Mouse (Mus musculus) forebrain, embryonic 10.5 days (tissue): ENCODE results near the gene Nsun6. TPM values are rescaled to one million over a fixed set of nuclear protein-coding genes. Genes with fewer than 3 reads are reported as not detected.

Experiments
- DNase-seq: peaks from one replicate; pipeline ENCODE4 v3.0.0-alpha.2; 2017; ENCODE audit warnings: low spot score; ENCODE audit errors: extremely low spot score
- H3K27ac ChIP-seq: fragments of 300-500 bp; sonication (generic); 2 replicates; pipeline ENCODE4 v1.5.1; 2016; ENCODE audit warnings: mild to moderate bottlenecking
- H3K27me3 ChIP-seq: fragments of 300-500 bp; sonication (generic); 2 replicates; pipeline ENCODE4 v1.6.1; 2016; ENCODE audit warnings: mild to moderate bottlenecking; ENCODE audit not compliant: poor library complexity, severe bottlenecking
- H3K36me3 ChIP-seq: fragments of 300-500 bp; sonication (generic); replicated peaks from 2 replicates; pipeline ENCODE4 v1.6.1; 2016; ENCODE audit warnings: mild to moderate bottlenecking, moderate library complexity
- H3K4me1 ChIP-seq: fragments of 300-500 bp; sonication (generic); 2 replicates; pipeline ENCODE4 v1.6.1; 2016
- H3K4me3 ChIP-seq: fragments of 300-500 bp; sonication (generic); 2 replicates; pipeline ENCODE4 v1.5.1; 2016; ENCODE audit warnings: mild to moderate bottlenecking, moderate library complexity
- H3K9me3 ChIP-seq: fragments of 300-500 bp; sonication (generic); 2 replicates; pipeline ENCODE4 v1.6.1; 2016; ENCODE audit warnings: mild to moderate bottlenecking, moderate library complexity
- WGBS: fragments of 180-500 bp; shearing (Covaris S2); methylation state at CpG from one replicate; pipeline ENCODE4 v1.1.7; 2016; 5-methylcytosine and 5-hydroxymethylcytosine counted together
- polyA plus RNA-seq: library from polyadenylated mRNA; unstranded; fragments of >200 nt; fragmentation: Nextera tagmentation; extraction: Ambion mirVana; gene quantifications from 2 replicates; pipeline ENCODE4 v1.2.1, GENCODE M21; 2016

The Nsun6 gene
- polyA plus RNA-seq, 1 experiment from 2014 or later: 12.1 TPM

DNA sequence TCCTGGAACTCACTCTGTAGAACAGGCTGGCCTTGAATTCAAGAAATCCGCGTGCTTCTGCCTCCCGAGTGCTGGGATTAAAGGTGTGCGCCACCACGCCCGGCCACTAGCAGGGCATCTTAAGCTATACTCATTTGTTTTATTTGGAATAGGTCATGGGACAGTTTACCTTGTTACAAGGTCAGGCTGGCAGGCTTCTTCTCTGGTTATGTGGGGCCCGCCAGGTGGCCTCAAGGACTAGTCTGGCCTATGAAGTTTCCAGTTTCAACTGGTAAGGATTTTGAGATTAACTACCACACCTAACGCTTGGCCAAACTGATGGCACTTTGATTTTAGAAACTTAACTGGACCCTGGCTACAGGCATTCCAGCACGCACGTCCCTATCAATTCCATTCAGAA is 373 bp downstream of the Nsun6 start:
- H3K4me3 ChIP-seq: peak overlapping the region; percentile 84
- H3K27ac ChIP-seq: peak overlapping the region; percentile 99
- DNase-seq: no peak
- WGBS: 20% methylated on average over 10 of the region's 10 CpGs
- no peaks in the 10 kb centered on the region for H3K9me3 ChIP-seq
- no peaks in the 10 kb centered on the region for H3K27me3 ChIP-seq
- peaks cover 14% of the 10 kb centered on the region for H3K36me3 ChIP-seq
- peaks cover 23% of the 10 kb centered on the region for H3K4me1 ChIP-seq

- H3K9me3 ChIP-seq: no peaks in the 10 kb centered on the region
- H3K27ac ChIP-seq: peak within 1 kb of the TSS; percentile 79
- peak within 1 kb of the TSS; percentile 63 for H3K4me3 ChIP-seq
- H3K4me1 ChIP-seq: peaks cover 16% of the 10 kb centered on the region
- peak; percentile 87 for DNase-seq
- 9% methylated on average over 20 of the region's 20 CpGs for WGBS
- peaks cover 20% of the 10 kb centered on the region for H3K36me3 ChIP-seq
- H3K27me3 ChIP-seq: no peaks in the 10 kb centered on the region
These were observed 5.6 kb downstream of the Nsun6 start, which contains the start of gene Arl5b for GRCm38 (mm10) chr2:15049117-15049873. Gene Arl5b, plus strand, starts transcription at chr2:15049395.

DNA sequence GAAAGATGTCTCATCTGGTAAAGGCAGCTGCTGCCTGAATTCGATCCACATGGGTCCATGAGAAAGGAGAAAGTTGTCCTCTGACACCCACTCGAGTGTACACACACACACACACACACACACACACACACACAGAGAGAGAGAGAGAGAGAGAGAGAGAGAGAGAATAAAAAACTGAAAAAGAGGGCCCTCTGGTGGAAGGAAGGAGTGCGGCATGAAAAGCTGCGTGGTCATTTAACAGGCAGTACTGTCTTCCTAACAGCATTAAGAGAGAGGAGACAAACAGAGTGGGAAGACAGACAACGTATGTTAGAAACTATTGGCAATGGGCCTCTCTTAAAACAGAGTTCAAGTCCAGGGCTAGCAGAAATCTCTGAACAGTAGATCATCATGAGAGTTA is 14.5 kb downstream of the Nsun6 start:
- H3K36me3 ChIP-seq: peaks cover 40% of the 10 kb centered on the region
- DNase-seq: no peak
- no peak overlapping the region for H3K27ac ChIP-seq
- H3K27me3 ChIP-seq: no peaks in the 10 kb centered on the region
- no peaks in the 10 kb centered on the region for H3K9me3 ChIP-seq
- H3K4me1 ChIP-seq: no peaks in the 10 kb centered on the region
- H3K4me3 ChIP-seq: no peak overlapping the region
- 66% methylated on average over 5 of the region's 5 CpGs for WGBS

DNA sequence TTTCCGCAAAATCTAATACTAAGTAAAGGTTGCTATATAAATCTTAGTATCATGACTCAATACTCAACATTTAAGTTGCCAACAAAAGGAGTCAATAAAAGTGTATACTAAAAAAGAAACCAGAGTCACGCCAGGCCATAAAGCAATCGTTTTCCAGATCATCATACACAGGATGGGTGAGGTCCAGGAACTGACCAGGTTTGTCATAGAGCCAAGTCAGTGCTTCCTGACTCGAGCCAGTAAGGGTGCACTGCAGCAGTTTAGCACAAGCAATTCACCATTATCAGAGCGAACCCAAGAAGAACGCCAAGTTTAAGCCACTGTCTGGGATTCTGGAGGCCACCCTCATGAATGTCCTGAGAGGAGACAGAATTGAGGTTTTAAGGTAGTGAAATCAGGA is 16.2 kb downstream of the Nsun6 start:
- peaks cover 35% of the 10 kb centered on the region for H3K36me3 ChIP-seq

DNA sequence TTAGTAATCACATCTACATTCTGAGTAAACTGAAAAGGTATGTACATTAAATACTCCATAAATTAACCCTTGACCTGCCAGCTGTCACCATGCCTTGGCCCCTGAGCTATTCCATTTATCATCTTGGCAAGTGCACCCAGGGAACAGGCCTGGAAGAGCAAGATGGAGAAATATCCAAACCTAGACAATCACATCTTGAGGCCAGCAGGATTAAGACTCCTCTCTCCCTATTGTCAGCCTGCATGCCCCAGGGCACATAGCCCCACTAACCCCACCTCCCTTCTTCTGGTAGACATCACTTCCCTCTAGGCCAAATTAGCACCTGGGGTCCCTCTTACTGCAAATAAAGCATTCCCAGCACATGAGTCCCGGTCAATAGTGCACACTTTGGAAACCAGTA is 27.1 kb downstream of the Nsun6 start:
- Histone ChIP-seq H3K27me3 (no peaks in the 10 kb centered on the region), H3K9me3 (no peaks in the 10 kb centered on the region), H3K4me3 (no peak overlapping the region), H3K27ac (no peak overlapping the region), H3K4me1 (no peaks in the 10 kb centered on the region), H3K36me3 (peaks cover 23% of the 10 kb centered on the region)
- WGBS: 87% methylated on average over 1 of the region's 1 CpGs
- DNase-seq: no peak

More for the DNA sequence above, 16.2 kb downstream of the Nsun6 start:
- Histone ChIP-seq H3K4me1 (no peaks in the 10 kb centered on the region), H3K4me3 (no peak overlapping the region), H3K27ac (no peak overlapping the region), H3K9me3 (no peaks in the 10 kb centered on the region), H3K27me3 (no peaks in the 10 kb centered on the region)
- 96% methylated on average over 6 of the region's 6 CpGs for WGBS
- DNase-seq: no peak

- no peak overlapping the region for H3K27ac ChIP-seq
- H3K4me3 ChIP-seq: no peak overlapping the region
- 94% methylated on average over 3 of the region's 3 CpGs for WGBS
- peaks cover 19% of the 10 kb centered on the region for H3K36me3 ChIP-seq
- no peak for DNase-seq
- no peaks in the 10 kb centered on the region for H3K9me3 ChIP-seq
- H3K4me1 ChIP-seq: no peaks in the 10 kb centered on the region
- no peaks in the 10 kb centered on the region for H3K27me3 ChIP-seq
These were observed 28.1 kb downstream of the Nsun6 start for GRCm38 (mm10) chr2:15026817-15027216.

- DNase-seq: no peak
- H3K36me3 ChIP-seq: peaks cover 34% of the 10 kb centered on the region
- H3K27me3 ChIP-seq: no peaks in the 10 kb centered on the region
- WGBS: 95% methylated on average over 1 of the region's 1 CpGs
- peaks cover 6% of the 10 kb centered on the region; the same call in 1 of the 2 replicates for H3K9me3 ChIP-seq
- no peaks in the 10 kb centered on the region for H3K4me1 ChIP-seq
- H3K4me3 ChIP-seq: no peak overlapping the region
- no peak overlapping the region for H3K27ac ChIP-seq
These were observed 46.8 kb downstream of the Nsun6 start for GRCm38 (mm10) chr2:15008072-15008471.

GRCm38 (mm10) chr2:15007531-15007930 is 47.3 kb downstream of the Nsun6 start:
- WGBS: 90% methylated on average over 3 of the region's 3 CpGs
- no peaks in the 10 kb centered on the region for H3K4me1 ChIP-seq
- H3K27me3 ChIP-seq: no peaks in the 10 kb centered on the region
- no peak overlapping the region for H3K27ac ChIP-seq
- H3K4me3 ChIP-seq: no peak overlapping the region
- peaks cover 34% of the 10 kb centered on the region for H3K36me3 ChIP-seq
- H3K9me3 ChIP-seq: peaks cover 6% of the 10 kb centered on the region; the same call in 1 of the 2 replicates
- no peak for DNase-seq

- H3K36me3 ChIP-seq: peaks cover 20% of the 10 kb centered on the region
- no peak for DNase-seq
- H3K27me3 ChIP-seq: no peaks in the 10 kb centered on the region
- no peak overlapping the region for H3K27ac ChIP-seq
- H3K9me3 ChIP-seq: no peaks in the 10 kb centered on the region
- WGBS: 90% methylated on average over 5 of the region's 5 CpGs
- no peaks in the 10 kb centered on the region for H3K4me1 ChIP-seq
- no peak overlapping the region for H3K4me3 ChIP-seq
These were observed 57.0 kb downstream of the Nsun6 start for GRCm38 (mm10) chr2:14997836-14998235.

- Histone ChIP-seq H3K27me3 (no peaks in the 10 kb centered on the region), H3K4me1 (no peaks in the 10 kb centered on the region), H3K36me3 (peaks cover 25% of the 10 kb centered on the region), H3K27ac (no peak overlapping the region), H3K4me3 (no peak overlapping the region), H3K9me3 (no peaks in the 10 kb centered on the region)
- 88% methylated on average over 4 of the region's 4 CpGs for WGBS
- DNase-seq: no peak
These were observed 58.8 kb downstream of the Nsun6 start for GRCm38 (mm10) chr2:14996036-14996435.

DNA sequence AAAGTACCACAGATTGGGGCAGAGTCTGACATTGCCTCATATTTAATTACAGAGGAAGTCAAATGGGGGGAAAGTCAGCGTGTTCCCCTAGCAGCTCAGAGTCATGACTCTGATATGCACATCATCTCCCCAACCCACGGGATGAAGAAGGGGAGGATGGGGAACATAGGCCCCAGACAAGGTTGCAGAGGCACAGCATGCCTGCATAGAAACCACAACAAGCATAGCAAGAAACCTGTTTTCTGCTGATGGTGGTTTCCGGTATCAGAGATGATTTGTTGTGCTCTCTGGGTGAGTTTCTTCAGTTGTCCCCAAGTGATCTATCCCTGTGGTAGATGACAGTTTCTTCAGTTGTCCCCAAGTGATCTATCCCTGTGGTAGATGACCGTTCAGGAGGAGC is 62.3 kb downstream of the Nsun6 start:
- 94% methylated on average over 4 of the region's 4 CpGs for WGBS
- H3K9me3 ChIP-seq: no peaks in the 10 kb centered on the region
- H3K27ac ChIP-seq: no peak overlapping the region
- no peak overlapping the region for H3K4me3 ChIP-seq
- DNase-seq: no peak
- no peaks in the 10 kb centered on the region for H3K27me3 ChIP-seq
- H3K36me3 ChIP-seq: peaks cover 19% of the 10 kb centered on the region
- H3K4me1 ChIP-seq: no peaks in the 10 kb centered on the region

- H3K36me3 ChIP-seq: peaks cover 18% of the 10 kb centered on the region
- no peak overlapping the region for H3K27ac ChIP-seq
- 89% methylated on average over 4 of the region's 4 CpGs for WGBS
- no peaks in the 10 kb centered on the region for H3K9me3 ChIP-seq
- H3K4me3 ChIP-seq: no peak overlapping the region
- H3K27me3 ChIP-seq: no peaks in the 10 kb centered on the region
- H3K4me1 ChIP-seq: no peaks in the 10 kb centered on the region
- DNase-seq: no peak
These were observed 65.5 kb downstream of the Nsun6 start for GRCm38 (mm10) chr2:14989350-14989749.

GRCm38 (mm10) chr2:14988451-14988850 is 66.4 kb downstream of the Nsun6 start:
- H3K27ac ChIP-seq: no peak overlapping the region
- WGBS: 87% methylated on average over 4 of the region's 4 CpGs
- H3K36me3 ChIP-seq: peaks cover 21% of the 10 kb centered on the region
- no peaks in the 10 kb centered on the region for H3K9me3 ChIP-seq
- no peak overlapping the region for H3K4me3 ChIP-seq
- H3K27me3 ChIP-seq: no peaks in the 10 kb centered on the region
- no peaks in the 10 kb centered on the region for H3K4me1 ChIP-seq
- no peak for DNase-seq
